Mouse (Mus musculus) MN1 (cell line): ENCODE measurements around the gene Sac3d1.
"Not testable (repeated sequence)": the region's sequence is repeated elsewhere in the genome, so short reads cannot be mapped to it uniquely, and the experiment has no call there.

Experiments
- DNase-seq: peaks from one replicate; pipeline ENCODE4 v3.0.0-alpha.2; 2016; ENCODE audit warnings: low spot score

The Sac3d1 gene

GRCm38 (mm10) chr19:6117986-6118676 is at the start of gene Sac3d1:
Gene Sac3d1, minus strand, starts transcription at chr19:6118650.
- peak; percentile 96 for DNase-seq

- no peak for DNase-seq
These were observed 48.3 kb upstream of the Sac3d1 start for GRCm38 (mm10) chr19:6166750-6167149.

- DNase-seq, result no peak
These were observed 45.6 kb upstream of the Sac3d1 start for GRCm38 (mm10) chr19:6163872-6164547.

GRCm38 (mm10) chr19:6157220-6157619 is 38.8 kb upstream of the Sac3d1 start:
- peak; percentile 49 for DNase-seq

GRCm38 (mm10) chr19:6156372-6156771 is 37.9 kb upstream of the Sac3d1 start:
- peak; percentile 31 for DNase-seq

GRCm38 (mm10) chr19:6155174-6155573 is 36.7 kb upstream of the Sac3d1 start:
- DNase-seq, result no peak

- no peak for DNase-seq
These were observed 26.4 kb upstream of the Sac3d1 start for GRCm38 (mm10) chr19:6144842-6145241.

- DNase-seq, result peak; percentile 96
These were observed 22.9 kb upstream of the Sac3d1 start, which contains the start of gene Arl2 for GRCm38 (mm10) chr19:6141394-6141749. Gene Arl2, minus strand, starts transcription at chr19:6141548.

GRCm38 (mm10) chr19:6140678-6141393 is 22.4 kb upstream of the Sac3d1 start, which contains the start of gene Batf2:
Gene Batf2, plus strand, starts transcription at chr19:6140983.
- peak; percentile 97 for DNase-seq

GRCm38 (mm10) chr19:6140374-6140677 is 21.9 kb upstream of the Sac3d1 start:
- no peak for DNase-seq

GRCm38 (mm10) chr19:6139701-6140100 is 21.3 kb upstream of the Sac3d1 start:
- no peak for DNase-seq

GRCm38 (mm10) chr19:6136397-6136796 is 17.9 kb upstream of the Sac3d1 start:
- no peak for DNase-seq

GRCm38 (mm10) chr19:6133197-6133596 is 14.7 kb upstream of the Sac3d1 start:
- not testable (repeated sequence) for DNase-seq

GRCm38 (mm10) chr19:6132171-6132827 is 13.8 kb upstream of the Sac3d1 start:
- peak; percentile 48 for DNase-seq

- not testable (repeated sequence) for DNase-seq
These were observed 12.1 kb upstream of the Sac3d1 start for GRCm38 (mm10) chr19:6130414-6131128.

- peak; percentile 94 for DNase-seq
These were observed 9.4 kb upstream of the Sac3d1 start, which contains the start of gene Snx15 for GRCm38 (mm10) chr19:6127760-6128341. Gene Snx15, minus strand, starts transcription at chr19:6128304.

- DNase-seq, result no peak
These were observed 8.5 kb upstream of the Sac3d1 start for GRCm38 (mm10) chr19:6126789-6127580.

- DNase-seq, result peak; percentile 77
These were observed 7.8 kb upstream of the Sac3d1 start for GRCm38 (mm10) chr19:6126289-6126688.

GRCm38 (mm10) chr19:6124898-6125297 is 6.4 kb upstream of the Sac3d1 start:
- no peak for DNase-seq

GRCm38 (mm10) chr19:6123330-6123729 is 4.9 kb upstream of the Sac3d1 start:
- DNase-seq, result peak; percentile 91
